Comparison of ENCODE assay signal across 8 mouse cellular contexts in the genomic region with DNA sequence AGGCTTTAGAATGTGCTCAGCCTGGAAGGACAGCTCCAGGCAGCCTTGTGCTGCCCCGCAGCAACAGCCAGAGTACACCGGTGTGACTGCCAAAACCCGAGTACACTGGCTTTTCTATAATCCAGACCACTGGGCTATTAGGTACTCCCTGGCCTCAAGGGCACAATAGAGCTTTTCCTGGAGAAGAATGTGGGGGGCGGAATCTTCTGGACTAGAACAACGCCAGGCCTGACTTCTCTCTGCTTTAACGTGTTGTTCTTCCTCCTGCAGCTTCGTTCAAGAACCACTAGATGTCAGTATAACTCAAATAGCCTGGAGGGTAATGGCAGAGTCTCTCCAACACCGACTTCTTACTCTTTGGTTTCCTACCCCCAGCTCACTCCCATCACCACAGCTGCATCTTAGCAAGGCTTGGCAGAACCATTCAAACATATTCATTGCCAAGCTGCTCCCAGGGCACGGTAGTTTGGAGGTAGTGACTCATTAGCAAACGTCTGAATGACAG.
A peak's percentile ranks its signal among the peaks of the same experiment; 100 is the strongest.
DNase-seq lines count a peak whose midpoint lies in the region; ATAC-seq and TF ChIP-seq lines count a peak whose summit lies in the region.

No protein-coding gene starts in this region.

- peak; percentile 67 for TF ChIP-seq CTCF in C2C12 (IDR thresholded peaks at IDR 0.05; ENCODE audit: control insufficient read depth, insufficient read depth, insufficient read length)
- TF ChIP-seq CTCF in testis, adult 2 months (IDR thresholded peaks at IDR 0.05; ENCODE audit: control insufficient read depth, insufficient read depth, insufficient replicate concordance, low read depth, low read length), result peak; percentile 38; the same call in 1 of the 2 replicates

- H3K36me3 ChIP-seq in C2C12 (ENCODE audit: control insufficient read depth, insufficient read depth), result no peaks in the 10 kb centered on the region
- H3K36me3 ChIP-seq in embryonic facial prominence, embryonic 12.5 days, result no peaks in the 10 kb centered on the region
- H3K36me3 ChIP-seq in limb, embryonic 14.5 days (ENCODE audit: control insufficient read depth, insufficient read depth, low read length), result no peaks in the 10 kb centered on the region
- no peaks in the 10 kb centered on the region for H3K36me3 ChIP-seq in midbrain, embryonic 16.5 days (ENCODE audit: control insufficient read depth, insufficient read depth, low read length)
- H3K36me3 ChIP-seq in testis, adult 2 months (ENCODE audit: control insufficient read depth, insufficient read depth, low read length), result no peaks in the 10 kb centered on the region

- no peak overlapping the region for H3ac ChIP-seq in C2C12 (ENCODE audit: control insufficient read depth, insufficient read length, low read depth)

- no peaks in the 10 kb centered on the region for H3K79me3 ChIP-seq in C2C12 (ENCODE audit: low read depth)

- H3K79me2 ChIP-seq in C2C12 (ENCODE audit: control insufficient read depth, insufficient read depth), result no peaks in the 10 kb centered on the region

- H3K9me3 ChIP-seq in embryonic facial prominence, embryonic 12.5 days, result no peaks in the 10 kb centered on the region
- no peaks in the 10 kb centered on the region for H3K9me3 ChIP-seq in limb, embryonic 14.5 days (ENCODE audit: control insufficient read depth, low read length)
- H3K9me3 ChIP-seq in midbrain, embryonic 16.5 days (replicated peaks; ENCODE audit: control insufficient read depth, low read length, poor library complexity, severe bottlenecking), result no peaks in the 10 kb centered on the region

- peaks cover 7% of the 10 kb centered on the region for H3K27me3 ChIP-seq in C2C12 (ENCODE audit: control insufficient read depth, insufficient read depth, insufficient read length)
- 0 out of 2 replicates have a peak, but pooled peaks cover 5% of the 10 kb centered on the region for H3K27me3 ChIP-seq in embryonic facial prominence, embryonic 12.5 days
- H3K27me3 ChIP-seq in limb, embryonic 14.5 days (ENCODE audit: control insufficient read depth, insufficient read depth, low read length), result 0 out of 2 replicates have a peak, but pooled peaks cover 4% of the 10 kb centered on the region
- H3K27me3 ChIP-seq in midbrain, embryonic 16.5 days (ENCODE audit: control insufficient read depth, insufficient read depth, low read depth, low read length), result no peaks in the 10 kb centered on the region
- H3K27me3 ChIP-seq in testis, adult 2 months (ENCODE audit: control insufficient read depth, insufficient read depth, low read length), result no peaks in the 10 kb centered on the region

- H3K4me3 ChIP-seq in C2C12 (ENCODE audit: insufficient read depth, poor library complexity, severe bottlenecking), result no peak overlapping the region
- no peak overlapping the region for H3K4me3 ChIP-seq in embryonic facial prominence, embryonic 12.5 days
- H3K4me3 ChIP-seq in limb, embryonic 14.5 days (replicated peaks; ENCODE audit: low read length), result no peak overlapping the region
- H3K4me3 ChIP-seq in midbrain, embryonic 16.5 days (ENCODE audit: low read depth, low read length), result no peak overlapping the region
- H3K4me3 ChIP-seq in testis, adult 2 months (ENCODE audit: control insufficient read depth, low read depth, low read length), result no peak overlapping the region

- no peak overlapping the region for H3K27ac ChIP-seq in embryonic facial prominence, embryonic 12.5 days
- no peak overlapping the region for H3K27ac ChIP-seq in limb, embryonic 14.5 days (replicated peaks; ENCODE audit: low read depth, low read length)
- no peak overlapping the region for H3K27ac ChIP-seq in midbrain, embryonic 16.5 days (ENCODE audit: low read length)
- H3K27ac ChIP-seq in testis, adult 2 months (ENCODE audit: control insufficient read depth, insufficient read depth, low read depth, low read length), result peak overlapping the region; percentile 40

- H3K4me2 ChIP-seq in embryonic facial prominence, embryonic 12.5 days (replicated peaks), result 0 out of 2 replicates have a peak overlapping the region, but pooled peaks have one; percentile 17
- H3K4me2 ChIP-seq in limb, embryonic 14.5 days (replicated peaks; ENCODE audit: low read depth, low read length, severe bottlenecking), result no peak overlapping the region
- H3K4me2 ChIP-seq in midbrain, embryonic 16.5 days (ENCODE audit: low read length), result no peak overlapping the region

- no peak for TF ChIP-seq POLR2A in limb, embryonic 14.5 days (IDR thresholded peaks at IDR 0.05; ENCODE audit: borderline replicate concordance, extremely low read depth, insufficient read depth, insufficient read length)
- no peak for TF ChIP-seq POLR2A in testis, adult 2 months (IDR thresholded peaks at IDR 0.05; ENCODE audit: control insufficient read depth, low read depth, low read length)

- ATAC-seq in embryonic facial prominence, embryonic 12.5 days (ENCODE audit: insufficient number of reproducible peaks, insufficient read depth, low FRiP score, low TSS enrichment), result peak; percentile 47; the same call in 1 of the 2 replicates
- ATAC-seq in limb, embryonic 14.5 days (ENCODE audit: low FRiP score, low read depth), result peak; percentile 79
- ATAC-seq in midbrain, embryonic 16.5 days, result peak; percentile 83

- 13% methylated on average over 10 of the region's 10 CpGs for WGBS in embryonic facial prominence, embryonic 12.5 days
- WGBS in limb, embryonic 14.5 days, result 11% methylated on average over 10 of the region's 10 CpGs
- WGBS in midbrain, embryonic 16.5 days, result 13% methylated on average over 10 of the region's 10 CpGs

- peak; percentile 40 for DNase-seq in adrenal gland, postnatal 10 days
- peak; percentile 63 to 74 for DNase-seq in heart, adult 9 months (ENCODE audit: low spot score in 2 of 2)
- peak; percentile 47 for DNase-seq in kidney, adult 18-20 months
- DNase-seq in limb, embryonic 14.5 days (ENCODE audit: low spot score), result peak; percentile 79

- H3K9ac ChIP-seq in embryonic facial prominence, embryonic 12.5 days, result no peak overlapping the region
- no peak overlapping the region for H3K9ac ChIP-seq in limb, embryonic 14.5 days (ENCODE audit: low read depth, low read length, severe bottlenecking)
- H3K9ac ChIP-seq in midbrain, embryonic 16.5 days (ENCODE audit: low read depth, low read length), result no peak overlapping the region

- H3K4me1 ChIP-seq in embryonic facial prominence, embryonic 12.5 days, result peaks cover 2% of the 10 kb centered on the region; the same call in 1 of the 2 replicates
- peaks cover 5% of the 10 kb centered on the region for H3K4me1 ChIP-seq in limb, embryonic 14.5 days (ENCODE audit: control insufficient read depth, insufficient read depth, low read length)
- H3K4me1 ChIP-seq in midbrain, embryonic 16.5 days (ENCODE audit: control insufficient read depth, insufficient read depth, low read length), result no peaks in the 10 kb centered on the region
- H3K4me1 ChIP-seq in testis, adult 2 months (ENCODE audit: control insufficient read depth, insufficient read depth, low read length), result no peaks in the 10 kb centered on the region

TF ChIP-seq in C2C12, 6 proteins besides CTCF, POLR2A, EP300 and RAD21:
- no peak for TF ChIP-seq FOSL1 (IDR thresholded peaks at IDR 0.05; ENCODE audit: insufficient read depth, low read length, poor library complexity, severe bottlenecking)
- TF ChIP-seq MYOG (IDR thresholded peaks at IDR 0.05; ENCODE audit: control insufficient read depth, extremely low read depth, insufficient read length), result no peak
- TF ChIP-seq CEBPB (IDR thresholded peaks at IDR 0.05; ENCODE audit: low read depth), result no peak
- TF ChIP-seq USF1 (IDR thresholded peaks at IDR 0.05; ENCODE audit: low read depth), result no peak
- TF ChIP-seq MYOD1 (IDR thresholded peaks at IDR 0.05; ENCODE audit: control insufficient read depth, insufficient read length, low read depth), result no peak
- no peak for TF ChIP-seq MAX (IDR thresholded peaks at IDR 0.05)
TF ChIP-seq in C2C12: peak in this region for 0.
